Mouse (Mus musculus) monocyte, adult 59 days (primary cell): ENCODE measurements around the gene Zfp938. TPM values are rescaled to one million over a fixed set of nuclear protein-coding genes. Genes with fewer than 3 reads are reported as not detected.

Experiments
- total RNA-seq, 2 experiments: library from RNA; stranded (reverse); gene quantifications; one replicate each; pipeline ENCODE4 v1.2.4; 2023

The Zfp938 gene
- 1 to 10 TPM; 1.3 to 2.1 TPM for total RNA-seq

GRCm38 (mm10) chr10:82240742-82241400 is at the start of gene Zfp938:
TSS of gene Zfp938 (minus strand) at chr10:82241280.

Other genes starting within 250 kb of the Zfp938 start
- 1 to 10 TPM; 2.9 to 3.2 TPM for gene Zfp873, start 193.2 kb downstream of the Zfp938 start, total RNA-seq
- gene BC024063, start 157.9 kb downstream of the Zfp938 start, total RNA-seq = 1 to 10 TPM; 2.9 to 3.4 TPM
- 1 to 10 TPM; 2.2 to 3.5 TPM for gene AU041133, start 113.3 kb downstream of the Zfp938 start, total RNA-seq
- gene 4932415D10Rik, start 75.3 kb upstream of the Zfp938 start, total RNA-seq = not detected
- 1 to 10 TPM in 1 of 2 experiments, under 1 TPM in 1; 0.63 to 1.2 TPM for gene Gm4924, start 113.0 kb upstream of the Zfp938 start, total RNA-seq